Mouse (Mus musculus): ENCODE data around the gene Atp2b1. TPM values are rescaled to one million over a fixed set of nuclear protein-coding genes. Genes with fewer than 3 reads are reported as not detected.
"Not testable (repeated sequence)": the region's sequence is repeated elsewhere in the genome, so short reads cannot be mapped to it uniquely, and the experiment has no call there.

Atp2b1 gene
- total and polyA plus RNA-seq, 2 experiments from 2014 or later, result 203 to 319 TPM

DNA sequence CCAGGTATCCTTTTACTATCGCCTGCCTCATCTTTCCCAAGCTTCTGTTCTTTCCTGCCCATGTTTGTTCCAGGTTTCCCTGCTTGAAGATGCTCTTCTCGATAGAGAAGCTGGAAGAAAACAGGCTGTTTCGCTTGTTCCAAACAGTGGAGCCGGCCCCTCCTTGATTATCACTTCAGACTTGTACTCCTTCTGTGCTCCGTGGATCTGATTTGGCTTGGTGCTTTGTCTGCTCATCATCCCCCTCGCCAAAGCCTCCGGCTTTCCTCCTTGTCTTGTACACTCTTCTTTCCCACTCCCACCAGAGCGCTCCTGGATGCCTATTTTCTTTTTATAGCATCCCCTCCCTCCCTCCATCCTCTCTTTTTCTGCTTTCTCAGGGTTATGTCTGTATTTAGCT is 79.0 kb downstream of the Atp2b1 start:
- H3K4me1 ChIP-seq (ENCODE audit: insufficient read depth), result no peaks in the 10 kb centered on the region
- no peak overlapping the region for H3K9ac ChIP-seq
- H3K4me2 ChIP-seq (ENCODE audit: low read depth), result no peak overlapping the region
- H3K27ac ChIP-seq (ENCODE audit: low read depth, low read length), result no peak overlapping the region
- no peaks in the 10 kb centered on the region for H3K27me3 ChIP-seq (ENCODE audit: insufficient read depth, low read length)
- no peak overlapping the region for H3K4me3 ChIP-seq (ENCODE audit: low read depth, low read length)
- DNase-seq, result no peak
- H3K9me3 ChIP-seq (ENCODE audit: low read length), result no peaks in the 10 kb centered on the region
- no peak for TF ChIP-seq CTCF (IDR thresholded peaks at IDR 0.05; ENCODE audit: low read depth)
- ATAC-seq, result no peak
- peaks cover 40% of the 10 kb centered on the region for H3K36me3 ChIP-seq (ENCODE audit: insufficient read depth)
- WGBS, result 79% methylated on average over 8 of the region's 8 CpGs

DNA sequence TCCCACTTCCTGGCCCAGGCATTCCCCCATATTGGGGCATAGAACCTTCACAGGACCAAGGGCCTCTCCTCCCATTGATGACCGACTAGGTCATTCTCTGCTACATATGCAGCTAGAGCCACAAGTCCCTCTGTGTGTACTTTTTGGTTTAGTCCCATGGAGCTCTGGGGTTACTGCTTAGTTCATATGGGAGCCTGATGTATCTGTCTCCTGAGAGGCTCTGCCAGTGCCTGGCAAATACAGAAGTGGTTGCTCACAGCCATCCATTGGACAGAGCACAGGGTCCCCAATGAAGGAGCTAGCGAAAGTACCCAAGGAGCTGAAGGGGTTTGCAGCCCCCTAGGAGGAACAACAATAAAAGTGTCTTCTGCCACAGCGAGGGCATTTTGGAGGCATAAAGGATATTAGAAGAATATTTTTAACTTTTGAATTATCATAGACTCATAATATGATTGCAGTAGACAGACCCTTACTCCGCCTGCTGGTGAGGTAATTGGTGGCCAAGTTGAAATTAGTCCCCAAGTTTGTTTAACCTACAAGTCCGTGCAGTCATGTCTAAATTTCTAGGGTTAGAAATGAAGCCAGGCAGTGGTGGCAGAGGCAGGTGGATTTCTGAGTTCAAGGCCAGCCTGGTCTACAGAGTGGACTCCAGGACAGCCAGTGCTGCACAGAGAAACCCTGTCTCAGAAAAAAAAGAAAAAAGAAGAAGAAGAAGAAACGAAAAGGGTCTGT is 81.0 kb downstream of the Atp2b1 start:
- peak; percentile 39 for TF ChIP-seq CTCF (IDR thresholded peaks at IDR 0.05; ENCODE audit: low read depth)
- not testable (repeated sequence) for H3K4me3 ChIP-seq (ENCODE audit: low read depth, low read length); ATAC-seq; H3K9me3 ChIP-seq (ENCODE audit: low read length); H3K4me1 ChIP-seq (ENCODE audit: insufficient read depth); H3K4me2 ChIP-seq (ENCODE audit: low read depth); H3K27me3 ChIP-seq (ENCODE audit: insufficient read depth, low read length); DNase-seq; H3K27ac ChIP-seq (ENCODE audit: low read depth, low read length); H3K9ac ChIP-seq
- H3K36me3 ChIP-seq (ENCODE audit: insufficient read depth), result peaks cover 49% of the 10 kb centered on the region
- 87% methylated on average over 6 of the region's 6 CpGs for WGBS

DNA sequence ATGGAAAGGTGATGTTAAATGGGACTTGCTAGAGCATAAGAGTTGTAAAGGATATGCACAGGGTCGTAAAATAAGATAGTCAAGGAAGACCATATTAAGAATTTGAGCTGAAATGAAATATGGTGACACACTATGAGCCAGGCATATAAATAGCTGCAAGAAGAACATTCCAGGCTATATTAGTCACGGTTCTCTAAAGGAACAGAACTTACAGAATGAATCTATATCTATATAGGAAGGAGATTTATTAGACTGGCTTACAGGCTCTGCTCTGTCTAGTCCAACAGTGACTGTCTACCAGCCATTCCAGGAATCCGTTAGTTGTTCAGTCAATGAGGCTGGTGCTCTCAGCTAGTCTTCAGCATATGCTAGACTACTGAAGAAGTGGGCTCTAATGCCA is 90.7 kb downstream of the Atp2b1 start:
- 91% methylated on average over 3 of the region's 3 CpGs for WGBS

DNA sequence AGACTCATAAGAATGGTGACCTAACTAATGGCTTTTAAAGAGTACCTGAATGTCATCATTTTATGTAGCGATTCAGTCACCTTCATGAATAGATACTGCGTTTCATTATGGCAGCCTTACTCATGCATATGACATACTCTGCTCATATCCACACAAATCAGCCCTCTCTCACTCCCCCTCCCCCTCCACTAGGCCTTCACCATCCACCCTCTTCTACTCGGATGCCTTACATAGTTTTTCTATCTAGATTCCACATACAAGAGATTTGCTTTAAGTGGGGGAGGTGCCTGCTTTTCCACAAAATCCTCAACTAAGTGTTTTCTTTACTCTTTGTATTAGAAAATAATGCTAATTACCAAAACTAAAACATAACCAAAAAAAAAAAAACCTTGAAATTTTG is 96.9 kb downstream of the Atp2b1 start:
- no peak overlapping the region for H3K27ac ChIP-seq (ENCODE audit: low read depth, low read length)
- H3K9me3 ChIP-seq (ENCODE audit: low read length), result no peaks in the 10 kb centered on the region
- H3K4me1 ChIP-seq (ENCODE audit: insufficient read depth), result no peaks in the 10 kb centered on the region
- no peak overlapping the region for H3K4me2 ChIP-seq (ENCODE audit: low read depth)
- DNase-seq (no peak), ATAC-seq (no peak)
- no peak for TF ChIP-seq CTCF (IDR thresholded peaks at IDR 0.05; ENCODE audit: low read depth)
- H3K9ac ChIP-seq, result no peak overlapping the region
- H3K27me3 ChIP-seq (ENCODE audit: insufficient read depth, low read length), result no peaks in the 10 kb centered on the region
- 82% methylated on average over 3 of the region's 3 CpGs for WGBS
- H3K4me3 ChIP-seq (ENCODE audit: low read depth, low read length), result no peak overlapping the region
- peaks cover 24% of the 10 kb centered on the region for H3K36me3 ChIP-seq (ENCODE audit: insufficient read depth)

More for the DNA sequence above, 90.7 kb downstream of the Atp2b1 start:
- no peak for DNase-seq
- no peaks in the 10 kb centered on the region for H3K9me3 ChIP-seq (ENCODE audit: low read length)
- no peak overlapping the region for H3K4me3 ChIP-seq (ENCODE audit: low read depth, low read length)
- no peak overlapping the region for H3K27ac ChIP-seq (ENCODE audit: low read depth, low read length)
- H3K9ac ChIP-seq, result no peak overlapping the region
- H3K27me3 ChIP-seq (ENCODE audit: insufficient read depth, low read length), result no peaks in the 10 kb centered on the region
- H3K4me1 ChIP-seq (ENCODE audit: insufficient read depth), result no peaks in the 10 kb centered on the region
- no peak for TF ChIP-seq CTCF (IDR thresholded peaks at IDR 0.05; ENCODE audit: low read depth)
- ATAC-seq, result no peak
- H3K4me2 ChIP-seq (ENCODE audit: low read depth), result no peak overlapping the region
- peaks cover 39% of the 10 kb centered on the region for H3K36me3 ChIP-seq (ENCODE audit: insufficient read depth)

DNA sequence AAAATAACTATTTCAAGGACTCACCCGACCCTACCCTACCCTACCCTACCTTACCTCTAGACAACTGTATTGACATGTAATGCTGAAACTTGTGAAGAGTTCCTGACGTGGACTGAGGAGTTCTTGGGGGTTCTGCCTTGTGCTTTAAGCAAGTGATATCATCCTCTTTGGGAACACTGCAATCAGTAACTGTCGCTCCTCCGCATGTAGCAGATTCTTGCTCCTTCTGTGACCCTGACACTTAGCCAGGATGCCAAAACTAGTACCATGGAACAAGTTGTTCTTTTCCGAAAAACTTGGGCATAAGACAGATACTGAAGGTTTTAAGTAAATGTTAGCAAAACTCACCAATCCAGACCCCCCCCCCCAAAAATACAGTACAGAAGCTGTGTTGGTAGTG is 97.9 kb downstream of the Atp2b1 start:
- no peak for DNase-seq
- Histone ChIP-seq H3K9me3 (ENCODE audit: low read length) (no peaks in the 10 kb centered on the region), H3K9ac (no peak overlapping the region), H3K27ac (ENCODE audit: low read depth, low read length) (no peak overlapping the region), H3K4me1 (ENCODE audit: insufficient read depth) (no peaks in the 10 kb centered on the region), H3K27me3 (ENCODE audit: insufficient read depth, low read length) (no peaks in the 10 kb centered on the region), H3K4me3 (ENCODE audit: low read depth, low read length) (no peak overlapping the region), H3K36me3 (ENCODE audit: insufficient read depth) (peaks cover 30% of the 10 kb centered on the region), H3K4me2 (ENCODE audit: low read depth) (no peak overlapping the region)
- WGBS, result 83% methylated on average over 5 of the region's 5 CpGs
- no peak for ATAC-seq
- TF ChIP-seq CTCF (IDR thresholded peaks at IDR 0.05; ENCODE audit: low read depth), result no peak

DNA sequence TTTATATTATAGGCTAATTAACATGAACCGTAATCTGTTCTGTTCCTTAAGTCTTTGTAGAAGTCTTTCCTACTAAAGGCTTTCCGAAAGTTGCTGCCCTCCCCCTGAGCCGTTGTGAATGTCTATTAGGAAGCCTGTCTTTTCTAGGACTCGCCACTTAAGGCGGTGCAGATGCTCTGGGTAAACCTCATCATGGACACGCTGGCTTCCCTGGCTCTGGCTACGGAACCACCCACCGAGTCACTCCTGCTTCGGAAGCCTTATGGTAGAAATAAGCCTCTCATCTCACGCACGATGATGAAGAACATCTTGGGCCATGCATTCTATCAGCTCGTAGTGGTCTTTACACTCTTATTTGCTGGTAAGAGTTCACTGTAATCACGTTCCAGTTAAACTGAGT is 100.5 kb downstream of the Atp2b1 start:
- Histone ChIP-seq H3K4me1 (ENCODE audit: insufficient read depth) (no peaks in the 10 kb centered on the region), H3K27me3 (ENCODE audit: insufficient read depth, low read length) (no peaks in the 10 kb centered on the region), H3K27ac (ENCODE audit: low read depth, low read length) (no peak overlapping the region), H3K4me3 (ENCODE audit: low read depth, low read length) (no peak overlapping the region), H3K9ac (no peak overlapping the region), H3K4me2 (ENCODE audit: low read depth) (no peak overlapping the region), H3K36me3 (ENCODE audit: insufficient read depth) (peaks cover 45% of the 10 kb centered on the region), H3K9me3 (ENCODE audit: low read length) (no peaks in the 10 kb centered on the region)
- ATAC-seq, result no peak
- WGBS, result 93% methylated on average over 13 of the region's 13 CpGs
- DNase-seq, result no peak
- TF ChIP-seq CTCF (IDR thresholded peaks at IDR 0.05; ENCODE audit: low read depth), result no peak

DNA sequence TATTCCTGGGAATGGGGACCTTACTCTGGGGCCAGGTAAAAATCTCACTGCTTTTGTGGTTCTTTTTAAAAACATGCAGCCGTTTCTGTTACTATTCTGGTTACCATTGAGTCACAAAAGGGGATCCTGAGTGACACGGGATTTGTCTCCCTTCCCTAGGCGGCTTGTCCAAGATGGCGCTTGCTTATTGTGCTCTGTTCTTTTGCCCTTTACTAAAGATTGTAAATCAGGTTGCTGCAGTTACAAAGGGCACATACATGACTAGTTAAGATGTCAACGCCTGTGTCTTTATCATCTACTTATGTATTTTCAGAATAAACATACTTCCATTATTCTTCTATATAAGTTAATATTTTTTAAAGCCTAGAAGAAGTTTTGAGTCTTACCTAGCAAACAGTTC is 102.8 kb downstream of the Atp2b1 start:
- ATAC-seq, result no peak

More for the DNA sequence above, 102.8 kb downstream of the Atp2b1 start:
- Histone ChIP-seq H3K27me3 (ENCODE audit: insufficient read depth, low read length) (no peaks in the 10 kb centered on the region), H3K4me3 (ENCODE audit: low read depth, low read length) (no peak overlapping the region), H3K4me1 (ENCODE audit: insufficient read depth) (no peaks in the 10 kb centered on the region), H3K4me2 (ENCODE audit: low read depth) (no peak overlapping the region), H3K9ac (no peak overlapping the region), H3K36me3 (ENCODE audit: insufficient read depth) (peaks cover 45% of the 10 kb centered on the region), H3K9me3 (ENCODE audit: low read length) (no peaks in the 10 kb centered on the region), H3K27ac (ENCODE audit: low read depth, low read length) (no peak overlapping the region)
- WGBS, result 77% methylated on average over 5 of the region's 5 CpGs
- TF ChIP-seq CTCF (IDR thresholded peaks at IDR 0.05; ENCODE audit: low read depth), result no peak
- no peak for DNase-seq

Data from forebrain, postnatal 0 days (tissue).